Mouse (Mus musculus) gastrocnemius, adult 2 months (tissue): ENCODE measurements at regions not wholly inside any gene's neighbourhood (a gene's known extent, or its start where the extent isn't known, plus 50 kb on each side); places are given as distances from the start of the nearest gene placed in this dataset.
"Not testable (repeated sequence)": the region's sequence is repeated elsewhere in the genome, so short reads cannot be mapped to it uniquely, and the experiment has no call there.

ENCODE experiments used
- DNase-seq: peaks from one replicate; pipeline ENCODE4 v3.0.0; 2022
- H3K27ac ChIP-seq: fragments of 200-600 bp; 2 replicates; pipeline ENCODE4 v1.8.1; 2022; ENCODE audit warnings: mild to moderate bottlenecking
- H3K4me3 ChIP-seq: fragments of 200-600 bp; 2 replicates; pipeline ENCODE4 v1.8.1; 2022; ENCODE audit warnings: mild to moderate bottlenecking, moderate library complexity
- CTCF ChIP-seq: fragments of 200-600 bp; IDR thresholded peaks from 2 replicates; pipeline ENCODE4 v1.8.1; 2022; ENCODE audit warnings: antibody characterized with exemption, mild to moderate bottlenecking, moderate library complexity
- intact Hi-C: fragments of 180-260 bp; cut with DNase I; formaldehyde crosslinking; loops from one replicate; pipeline ENCODE4 v1.15.1; 2025

DNA sequence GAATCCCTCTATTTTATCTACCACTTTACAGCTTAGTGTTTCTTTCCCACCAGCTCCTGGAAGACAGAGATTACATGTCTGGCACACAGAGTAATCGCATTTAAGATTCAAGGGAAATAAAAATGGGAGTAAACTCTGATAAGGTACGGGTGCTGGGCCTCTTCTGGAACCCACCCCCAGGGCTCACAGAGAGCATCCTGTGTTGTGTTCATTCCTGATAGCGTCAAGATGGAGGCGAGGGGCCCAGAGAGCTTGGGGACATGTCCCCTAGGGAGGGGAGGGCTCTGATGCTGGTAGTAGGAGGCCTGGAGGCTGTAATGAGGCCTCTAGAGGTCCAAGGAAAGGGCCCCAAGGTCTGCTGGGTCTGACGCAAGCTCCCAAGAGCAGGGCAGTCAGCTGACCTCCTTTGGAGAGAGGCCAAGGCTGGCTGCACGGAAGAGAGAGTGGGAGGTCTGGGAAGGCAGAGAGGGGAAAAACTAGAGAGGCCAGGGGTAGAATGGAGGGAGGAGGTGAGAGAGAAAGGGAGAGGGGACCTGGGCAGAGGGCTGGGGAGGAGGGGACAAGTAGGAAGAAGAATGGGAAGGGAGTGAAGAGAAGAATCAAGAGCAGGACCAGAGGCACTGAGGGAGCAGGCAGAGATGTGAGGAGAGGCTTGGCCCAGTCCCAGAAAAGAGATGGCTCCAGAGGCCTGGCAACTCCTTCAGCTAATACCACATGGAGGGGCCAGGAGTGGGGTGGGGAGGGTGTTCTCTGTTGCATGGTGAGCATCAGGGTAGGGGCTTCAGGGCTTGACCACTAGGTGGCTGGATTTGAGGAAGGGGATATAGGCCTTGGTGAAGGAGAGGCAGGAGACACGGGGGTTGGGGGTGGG lies 96.8 kb upstream of the Eif4g2 start:
- intact Hi-C loops: loop anchor here (5.0 kb wide), 2 partner anchors 127 to 603 kb away; no protein-coding TSS in a partner anchor
- TF ChIP-seq CTCF: no peak
- peak; percentile 66 for DNase-seq
- no peak overlapping the region for H3K4me3 ChIP-seq
- H3K27ac ChIP-seq: peak overlapping the region; percentile 57

DNA sequence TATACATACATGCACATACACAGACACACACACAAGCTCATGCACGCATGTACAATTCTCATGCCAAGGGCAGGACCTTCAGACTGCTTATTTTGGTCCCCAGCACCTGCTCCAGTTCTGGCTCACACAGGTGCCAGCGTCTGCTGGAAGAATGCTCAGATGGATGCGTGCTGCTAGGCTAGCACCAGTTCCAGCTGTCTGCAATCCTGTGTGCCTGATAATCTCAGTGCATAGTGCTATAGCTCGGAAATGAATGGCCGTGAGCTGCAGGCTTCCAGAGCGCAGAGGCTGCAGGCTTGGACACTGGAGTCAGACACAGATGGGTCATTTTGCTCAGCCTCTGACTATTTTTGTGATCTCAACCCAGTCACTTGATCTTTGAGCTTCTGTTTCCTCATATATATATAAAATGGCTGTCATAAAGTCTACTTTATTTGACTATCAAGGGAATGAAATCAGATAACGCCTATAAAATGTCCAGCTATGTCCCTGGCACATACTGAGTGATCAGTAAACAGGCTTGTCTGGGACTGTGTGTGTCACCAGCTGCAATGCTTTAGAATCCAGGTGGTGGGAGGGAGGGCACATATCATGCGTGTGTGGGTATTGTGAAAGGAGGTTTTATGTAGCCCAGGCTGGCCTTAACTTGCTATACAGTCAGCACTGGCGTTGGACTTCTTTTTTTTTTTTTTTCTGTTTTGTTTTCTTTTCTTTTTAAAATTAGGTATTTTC lies 91.7 kb upstream of the Eif4g2 start:
- intact Hi-C loops: loop anchor here (5.0 kb wide), 1 partner anchor 122 kb away; no protein-coding TSS in a partner anchor
- DNase-seq: peak; percentile 77
- peak overlapping the region; percentile 82 for H3K27ac ChIP-seq
- no peak for TF ChIP-seq CTCF
- H3K4me3 ChIP-seq: no peak overlapping the region

DNA sequence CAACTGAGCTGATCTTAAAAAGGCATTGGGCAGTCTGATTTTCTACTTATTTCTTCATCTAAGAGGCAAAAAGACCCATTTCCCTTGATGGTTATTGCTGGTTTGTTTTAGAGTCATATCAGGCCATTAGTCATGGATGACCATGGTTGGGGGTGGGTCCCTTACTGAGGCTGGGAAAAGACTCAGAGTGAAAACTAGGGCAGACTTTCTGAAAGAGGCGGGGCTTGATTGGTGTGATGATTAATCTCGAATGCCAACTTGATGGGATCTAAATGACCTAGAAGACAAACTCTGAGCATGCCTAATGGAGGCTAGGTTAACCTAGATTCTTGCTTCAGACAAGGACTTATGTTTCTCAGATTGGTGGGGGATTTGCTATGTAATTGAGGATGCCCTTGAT lies 89.2 kb upstream of the Eif4g2 start:
- intact Hi-C loops: no loop called here
- DNase-seq: no peak
- no peak for TF ChIP-seq CTCF
- Histone ChIP-seq H3K4me3 (no peak overlapping the region), H3K27ac (0 out of 2 replicates have a peak overlapping the region, but pooled peaks have one; percentile 20)

DNA sequence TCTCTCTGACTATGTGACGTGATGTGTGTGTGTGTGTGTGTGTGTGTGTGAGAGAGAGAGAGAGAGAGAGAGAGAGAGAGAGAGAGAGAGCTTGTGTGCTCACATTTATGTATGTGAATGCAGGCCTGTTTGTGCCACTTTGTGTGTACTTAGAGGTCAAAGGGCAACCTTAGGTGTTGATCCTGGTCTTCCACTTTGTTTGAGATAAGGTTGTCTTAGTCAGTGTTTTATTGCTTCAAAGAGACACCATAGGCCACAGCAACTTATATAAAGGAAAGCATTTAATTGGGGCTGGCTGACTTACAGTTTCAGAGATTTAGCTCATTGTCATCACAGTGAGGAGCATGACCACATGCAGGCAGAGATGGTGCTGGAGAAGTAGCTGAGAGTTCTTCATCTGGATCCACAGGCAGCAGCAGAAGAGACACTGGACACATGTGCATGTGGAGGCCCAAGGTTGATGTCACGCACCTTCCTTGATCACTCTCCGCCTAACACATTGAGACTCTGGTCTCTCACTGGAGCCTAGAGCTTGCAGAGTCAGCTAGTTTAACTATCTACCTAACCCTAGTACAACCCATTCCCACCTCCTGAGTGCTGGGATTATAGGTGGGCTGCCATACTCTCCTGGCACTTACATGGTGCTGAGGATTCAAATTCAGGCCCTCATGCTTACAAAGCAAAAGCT lies 85.9 kb upstream of the Eif4g2 start:
- intact Hi-C loops, DNase-seq, H3K27ac ChIP-seq, H3K4me3 ChIP-seq: not testable (repeated sequence)

DNA sequence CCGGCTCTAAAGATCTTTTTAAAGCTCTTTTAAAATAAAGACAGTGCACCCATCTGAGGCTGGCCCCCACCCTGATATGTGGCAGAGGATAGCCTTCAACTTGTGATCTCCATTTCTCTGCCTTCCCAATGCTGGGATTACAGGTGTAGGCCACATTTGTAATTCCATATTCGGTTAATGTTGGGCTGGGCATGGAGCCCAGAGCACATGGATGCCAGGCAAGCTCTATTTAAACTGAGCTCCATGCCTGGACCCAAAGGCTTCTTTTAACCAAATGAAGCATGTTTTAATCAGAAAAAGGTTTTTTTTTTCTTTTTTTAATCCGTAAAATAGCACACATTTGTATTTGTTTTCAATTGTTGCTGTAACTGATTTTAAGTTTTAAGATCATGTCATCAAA lies 82.2 kb upstream of the Eif4g2 start:
- TF ChIP-seq CTCF: no peak
- intact Hi-C loops: no loop called here
- Histone ChIP-seq H3K4me3 (no peak overlapping the region), H3K27ac (no peak overlapping the region)
- DNase-seq: peak; percentile 32

DNA sequence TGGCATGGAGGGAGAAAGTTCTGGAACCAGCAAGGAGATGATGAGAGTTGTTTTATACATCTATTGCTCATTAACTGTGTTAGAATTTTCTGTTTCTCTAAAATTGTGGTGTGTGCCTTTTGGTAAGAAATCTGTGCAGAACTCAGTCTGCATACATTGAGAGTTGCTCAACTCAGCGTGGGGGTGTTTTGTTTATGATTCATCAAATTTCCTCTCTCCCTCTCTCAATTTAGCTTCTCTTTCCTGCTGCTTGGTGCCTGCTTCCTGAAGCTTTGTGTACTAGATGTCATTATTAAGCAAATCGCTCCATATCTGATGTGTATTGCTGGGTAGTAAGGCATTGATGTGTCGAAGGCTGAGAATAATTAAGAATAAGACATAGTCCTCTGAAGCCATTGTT lies 81.4 kb upstream of the Eif4g2 start:
- Histone ChIP-seq H3K27ac (peak overlapping the region; percentile 82; the same call in 1 of the 2 replicates), H3K4me3 (no peak overlapping the region)
- intact Hi-C loops: no loop called here
- no peak for TF ChIP-seq CTCF
- no peak for DNase-seq

DNA sequence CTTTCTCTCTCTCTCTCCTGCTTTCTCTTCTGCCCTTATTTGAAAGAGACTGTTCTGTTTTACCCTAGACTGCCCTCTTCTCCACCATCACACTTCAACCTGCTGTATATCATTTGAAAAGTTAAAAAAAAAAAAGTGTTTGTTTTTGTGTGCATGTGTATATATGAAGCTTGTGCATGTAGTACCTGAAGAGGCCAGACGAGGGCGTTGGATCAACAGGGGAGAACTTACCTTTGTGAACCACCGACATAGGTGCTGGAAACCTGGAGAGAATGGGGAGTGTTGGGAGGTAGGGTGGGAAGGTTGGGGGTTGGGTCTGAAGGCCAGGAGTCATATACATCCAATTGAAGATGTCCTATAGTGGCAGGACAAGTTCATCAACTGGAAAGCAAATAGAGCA lies 81.0 kb upstream of the Eif4g2 start:
- intact Hi-C loops: no loop called here
- TF ChIP-seq CTCF: peak; percentile 30; the same call in 1 of the 2 replicates
- no peak overlapping the region for H3K4me3 ChIP-seq
- DNase-seq: peak; percentile 19
- H3K27ac ChIP-seq: peak overlapping the region; percentile 82

DNA sequence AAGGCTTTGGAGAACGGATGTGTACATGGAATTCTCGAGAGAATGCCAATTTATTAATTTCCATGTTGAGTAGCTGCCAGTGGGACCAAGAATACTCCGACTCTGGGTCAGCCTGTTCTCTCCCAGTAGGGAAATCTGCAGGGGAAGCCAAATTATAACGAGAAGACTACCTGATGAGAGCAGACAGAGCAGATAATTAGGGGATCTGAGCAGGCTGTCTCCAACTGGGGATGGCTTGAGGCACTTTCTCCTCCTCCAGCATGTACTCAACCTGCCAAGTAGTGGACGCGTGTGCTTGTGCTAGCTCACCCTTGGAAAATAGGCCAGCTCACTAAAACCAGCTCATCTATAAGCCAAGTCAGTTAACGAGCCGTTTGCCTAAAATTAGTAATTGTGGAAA lies 80.5 kb upstream of the Eif4g2 start:
- TF ChIP-seq CTCF: no peak
- H3K27ac ChIP-seq: peak overlapping the region; percentile 82
- H3K4me3 ChIP-seq: no peak overlapping the region
- intact Hi-C loops: no loop called here
- peak; percentile 19 for DNase-seq

DNA sequence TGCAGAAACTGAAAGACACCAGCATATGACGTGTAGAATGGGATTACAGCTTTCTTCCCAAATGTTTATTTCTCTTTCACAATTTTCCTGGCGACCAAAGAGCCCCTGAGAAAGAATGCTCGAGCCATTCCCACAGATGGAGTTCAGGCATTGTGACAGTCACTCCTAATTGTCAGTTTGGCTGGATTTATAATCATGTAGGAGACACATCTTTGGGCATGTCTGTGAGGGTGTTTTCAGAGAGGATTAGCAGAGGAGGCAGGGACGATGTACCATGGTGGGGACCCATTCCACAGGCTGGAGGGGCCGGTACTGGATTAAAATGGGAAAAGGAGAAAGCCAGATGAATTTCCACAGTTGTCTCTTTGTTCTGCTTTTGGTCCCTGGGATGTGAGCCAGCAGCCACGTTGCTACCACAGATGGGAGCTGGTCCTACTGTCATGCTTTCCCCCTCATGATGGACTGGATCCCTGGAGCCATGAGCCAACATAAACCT lies 76.0 kb upstream of the Eif4g2 start:
- no peak for TF ChIP-seq CTCF
- DNase-seq: peak; percentile 58
- no peak overlapping the region for H3K4me3 ChIP-seq
- intact Hi-C loops: loop anchor here (5.0 kb wide), 1 partner anchor 77 kb away; the partner anchor contains the start of gene Eif4g2
- peak overlapping the region; percentile 97 for H3K27ac ChIP-seq

DNA sequence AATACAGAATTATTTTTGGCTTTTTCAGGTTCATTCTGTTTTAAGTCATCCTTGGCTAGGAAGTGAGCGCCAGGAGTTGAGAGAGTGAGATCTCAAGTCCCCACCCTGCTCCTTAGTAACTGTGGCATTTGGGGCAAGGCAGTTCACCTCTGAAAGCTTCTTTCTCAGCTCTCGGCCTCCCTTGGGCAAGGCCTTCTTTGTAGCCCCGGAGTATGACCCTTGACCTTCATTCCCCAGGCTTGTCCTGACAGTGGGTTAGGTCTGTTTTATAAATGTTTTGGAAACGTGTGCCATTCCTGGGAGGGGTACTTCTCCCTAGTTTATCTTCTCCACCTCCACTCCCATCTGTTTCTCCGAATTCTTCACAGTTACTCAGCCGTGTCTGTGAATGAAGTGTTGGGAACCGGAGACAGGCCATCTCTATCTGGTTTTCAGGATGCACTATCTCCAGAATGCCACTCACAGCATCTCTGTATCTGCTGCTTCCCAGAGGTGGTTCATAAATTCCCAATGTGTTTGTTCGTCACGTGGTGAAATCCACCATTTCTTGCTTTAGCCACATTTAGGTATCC lies 75.0 kb upstream of the Eif4g2 start:
- intact Hi-C loops: loop anchor here (2.0 to 5.0 kb wide), 2 partner anchors 35 to 76 kb away; partner anchors contain the start of gene Eif4g2
- peak overlapping the region; percentile 61 for H3K4me3 ChIP-seq
- DNase-seq: peak; percentile 26
- no peak for TF ChIP-seq CTCF
- peak overlapping the region; percentile 97 for H3K27ac ChIP-seq

DNA sequence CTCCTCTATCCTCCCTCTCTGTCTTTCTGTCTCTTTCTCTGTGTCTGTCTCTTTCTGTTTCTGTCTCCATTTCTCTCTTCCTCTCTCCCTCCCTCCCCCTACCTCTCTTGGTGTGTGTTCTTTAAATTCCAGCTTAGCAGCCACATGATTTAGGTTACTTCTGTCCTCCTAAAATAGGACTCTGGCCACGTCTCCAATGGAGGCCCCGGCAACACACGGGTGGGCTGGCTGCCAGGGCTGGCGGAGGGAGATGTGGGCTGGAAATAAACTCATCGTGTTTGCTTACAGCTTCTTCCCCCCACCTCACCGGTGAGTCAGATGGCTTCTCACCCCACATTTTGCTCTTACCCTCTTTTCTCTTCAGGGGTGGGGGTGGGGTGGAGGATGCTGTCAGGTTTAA lies 74.5 kb upstream of the Eif4g2 start:
- peak; percentile 95 for DNase-seq
- H3K4me3 ChIP-seq: peak overlapping the region; percentile 61
- intact Hi-C loops: loop anchor here (2.0 to 5.0 kb wide), 2 partner anchors 34 to 75 kb away; partner anchors contain the start of gene Eif4g2
- TF ChIP-seq CTCF: no peak
- peak overlapping the region; percentile 97 for H3K27ac ChIP-seq
